Mouse (Mus musculus) c-Kit-positive CD71-positive TER-119-negative erythroid progenitor cells, embryonic 14.5 days (primary cell): ENCODE measurements around the gene Ica1l.
"Not testable (repeated sequence)": the region's sequence is repeated elsewhere in the genome, so short reads cannot be mapped to it uniquely, and the experiment has no call there.

Experiments
- DNase-seq: peaks from one replicate; pipeline ENCODE4 v3.0.0-alpha.2; 2013; ENCODE audit warnings: low read depth

Ica1l gene

GRCm38 (mm10) chr1:60042796-60043469 lies at the start of gene Ica1l:
Gene Ica1l (minus strand): TSS chr1:60043184.
- peak; percentile 11 for DNase-seq

GRCm38 (mm10) chr1:60076411-60076810 lies 33.4 kb upstream of the Ica1l start:
- DNase-seq, result no peak

- DNase-seq, result no peak
Measured at GRCm38 (mm10) chr1:60075590-60075989, 32.6 kb upstream of the Ica1l start.

- DNase-seq, result no peak
Measured at GRCm38 (mm10) chr1:60074935-60075334, 32.0 kb upstream of the Ica1l start.

GRCm38 (mm10) chr1:60070725-60071124 lies 27.7 kb upstream of the Ica1l start:
- not testable (repeated sequence) for DNase-seq

- no peak for DNase-seq
Measured at GRCm38 (mm10) chr1:60056310-60056709, 13.3 kb upstream of the Ica1l start.

- DNase-seq, result no peak
Measured at GRCm38 (mm10) chr1:60054659-60055058, 11.7 kb upstream of the Ica1l start.

- not testable (repeated sequence) for DNase-seq
Measured at GRCm38 (mm10) chr1:60047481-60047880, 4.5 kb upstream of the Ica1l start.

- DNase-seq, result no peak
Measured at GRCm38 (mm10) chr1:60044595-60044994, 1.6 kb upstream of the Ica1l start.

- DNase-seq, result no peak
Measured at GRCm38 (mm10) chr1:60042398-60042795, 587 bp downstream of the Ica1l start.

- no peak for DNase-seq
Measured at GRCm38 (mm10) chr1:60035044-60035443, 7.9 kb downstream of the Ica1l start.

GRCm38 (mm10) chr1:60017031-60017469 lies 25.9 kb downstream of the Ica1l start:
- no peak for DNase-seq

GRCm38 (mm10) chr1:60016136-60016611 lies 26.8 kb downstream of the Ica1l start:
- DNase-seq, result no peak

- no peak for DNase-seq
Measured at GRCm38 (mm10) chr1:60015511-60015910, 27.5 kb downstream of the Ica1l start.

- DNase-seq, result no peak
Measured at GRCm38 (mm10) chr1:60013779-60014178, 29.2 kb downstream of the Ica1l start.

- DNase-seq, result no peak
Measured at GRCm38 (mm10) chr1:60008743-60009142, 34.2 kb downstream of the Ica1l start.

- DNase-seq, result no peak
Measured at GRCm38 (mm10) chr1:60007337-60007736, 35.6 kb downstream of the Ica1l start.

- DNase-seq, result no peak
Measured at GRCm38 (mm10) chr1:60000319-60000718, 42.7 kb downstream of the Ica1l start.

GRCm38 (mm10) chr1:59997352-59997751 lies 45.6 kb downstream of the Ica1l start:
- DNase-seq, result no peak

GRCm38 (mm10) chr1:59995646-59996045 lies 47.3 kb downstream of the Ica1l start:
- DNase-seq, result no peak

- DNase-seq, result no peak
Measured at GRCm38 (mm10) chr1:59987399-59988040, 55.5 kb downstream of the Ica1l start.

GRCm38 (mm10) chr1:59986626-59987025 lies 56.4 kb downstream of the Ica1l start:
- DNase-seq, result no peak

- no peak for DNase-seq
Measured at GRCm38 (mm10) chr1:59967291-59967690, 75.7 kb downstream of the Ica1l start.
